Mouse (Mus musculus): ENCODE results near the gene Ric8a.

DNA sequence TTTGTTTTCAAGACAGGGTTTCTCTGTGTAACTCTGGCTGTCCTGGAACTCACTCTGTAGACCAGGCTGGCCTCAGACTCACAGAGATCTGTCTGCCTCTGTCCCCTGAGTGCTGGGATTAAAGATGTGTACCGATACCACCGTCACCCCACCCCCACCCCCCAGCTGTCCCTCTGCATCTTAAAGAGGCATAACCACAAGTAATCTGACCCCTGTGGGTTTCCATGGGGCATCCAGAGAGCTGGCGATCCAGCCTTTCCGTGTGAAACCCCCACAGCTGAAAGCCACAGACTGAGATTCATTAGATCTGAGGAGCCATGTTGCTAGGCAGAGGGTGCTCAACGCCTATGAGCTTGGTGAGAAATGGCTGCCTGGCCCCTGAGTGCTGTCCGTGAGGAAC, 3.2 kb downstream of the Ric8a start:
- TF ChIP-seq CTCF (IDR thresholded peaks at IDR 0.05; ENCODE audit: borderline replicate concordance, insufficient read depth, low read depth, low read length) (no peak), POLR2A (IDR thresholded peaks at IDR 0.05; ENCODE audit: borderline replicate concordance, insufficient read depth, low read length) (no peak)
